Comparison of ENCODE assay signal across 8 mouse cellular contexts in genomic region chr19:37563763-37564162, GRCm38 (mm10). TPM values are rescaled to one million over a fixed set of nuclear protein-coding genes. Genes with fewer than 3 reads are reported as not detected.
DNase-seq lines count a peak whose midpoint lies in the region; ATAC-seq lines count a peak whose summit lies in the region.

No protein-coding gene starts in this region.

- no peaks in the 10 kb centered on the region for H3K27me3 ChIP-seq in hindbrain, embryonic 11.5 days (ENCODE audit: control insufficient read depth, insufficient read depth, low read length)
- H3K27me3 ChIP-seq in hindbrain, embryonic 10.5 days (ENCODE audit: insufficient read depth, poor library complexity, severe bottlenecking), result no peaks in the 10 kb centered on the region; the same call in 1 of the 2 replicates
- peaks cover 23% of the 10 kb centered on the region for H3K27me3 ChIP-seq in forebrain, embryonic 12.5 days

- H3K9ac ChIP-seq in hindbrain, embryonic 11.5 days (ENCODE audit: low read depth, low read length), result no peak overlapping the region
- H3K9ac ChIP-seq in forebrain, embryonic 12.5 days, result no peak overlapping the region

- H3K27ac ChIP-seq in hindbrain, embryonic 11.5 days (ENCODE audit: low read depth, low read length), result no peak overlapping the region
- H3K27ac ChIP-seq in hindbrain, embryonic 10.5 days, result no peak overlapping the region
- H3K27ac ChIP-seq in forebrain, embryonic 12.5 days, result no peak overlapping the region

- H3K36me3 ChIP-seq in hindbrain, embryonic 11.5 days (ENCODE audit: control insufficient read depth, insufficient read depth, low read length), result no peaks in the 10 kb centered on the region
- H3K36me3 ChIP-seq in hindbrain, embryonic 10.5 days, result no peaks in the 10 kb centered on the region
- no peaks in the 10 kb centered on the region for H3K36me3 ChIP-seq in forebrain, embryonic 12.5 days (replicated peaks)

- H3K4me3 ChIP-seq in hindbrain, embryonic 11.5 days (ENCODE audit: low read depth, low read length), result no peak overlapping the region
- no peak overlapping the region for H3K4me3 ChIP-seq in hindbrain, embryonic 10.5 days
- H3K4me3 ChIP-seq in forebrain, embryonic 12.5 days (replicated peaks), result no peak overlapping the region

- ATAC-seq in hindbrain, embryonic 11.5 days (ENCODE audit: low FRiP score), result no peak
- ATAC-seq in forebrain, embryonic 12.5 days (ENCODE audit: low FRiP score), result no peak

- DNase-seq in hindbrain, embryonic 11.5 days (ENCODE audit: low spot score), result peak; percentile 70
- DNase-seq in hindbrain, embryonic 10.5 days (ENCODE audit: low spot score), result no peak
- DNase-seq in spleen, postnatal 10 days (ENCODE audit: low spot score in 2 of 2), result peak; percentile 22 to 69
- DNase-seq in spleen, adult 12 weeks (ENCODE audit: low spot score), result no peak
- DNase-seq in c-Kit-positive CD71-positive TER-119-positive erythroid progenitor cells, embryonic 14.5 days (ENCODE audit: low spot score), result peak; percentile 80
- peak; percentile 66 to 76 for DNase-seq in kidney, postnatal 36 days
- peak; percentile 62 for DNase-seq in thymus, postnatal 0 days (ENCODE audit: low spot score)

- 30% methylated on average over 4 of the region's 4 CpGs for WGBS in hindbrain, embryonic 11.5 days
- WGBS in hindbrain, embryonic 10.5 days, result 37% methylated on average over 4 of the region's 4 CpGs
- WGBS in forebrain, embryonic 12.5 days, result 30% methylated on average over 4 of the region's 4 CpGs

- H3K9me3 ChIP-seq in hindbrain, embryonic 11.5 days (ENCODE audit: control insufficient read depth, low read length), result no peaks in the 10 kb centered on the region
- no peaks in the 10 kb centered on the region for H3K9me3 ChIP-seq in hindbrain, embryonic 10.5 days
- H3K9me3 ChIP-seq in forebrain, embryonic 12.5 days, result no peaks in the 10 kb centered on the region

- H3K4me1 ChIP-seq in hindbrain, embryonic 11.5 days (replicated peaks; ENCODE audit: control insufficient read depth, insufficient read depth, low read length), result no peaks in the 10 kb centered on the region
- peaks cover 9% of the 10 kb centered on the region for H3K4me1 ChIP-seq in hindbrain, embryonic 10.5 days (replicated peaks)
- H3K4me1 ChIP-seq in forebrain, embryonic 12.5 days, result peaks cover 14% of the 10 kb centered on the region

- H3K4me2 ChIP-seq in hindbrain, embryonic 11.5 days (replicated peaks; ENCODE audit: low read depth, low read length), result no peak overlapping the region
- H3K4me2 ChIP-seq in forebrain, embryonic 12.5 days, result no peak overlapping the region

RNA-seq across cellular contexts. Expression of gene Exoc6, which starts 13.5 kb away (rescaled TPM):
- 10.1 and 11.0 TPM in 2 replicates for polyA plus RNA-seq in hindbrain, embryonic 11.5 days (2014; fragmentation: Nextera tagmentation; extraction: Ambion mirVana)
- polyA plus RNA-seq in hindbrain, embryonic 10.5 days (2016; fragmentation: Nextera tagmentation; extraction: Ambion mirVana), result 6.7 and 9.2 TPM in 2 replicates
- 16.5 and 16.8 TPM in 2 replicates for polyA plus RNA-seq in thymus, postnatal 0 days (2015; fragmentation: Nextera tagmentation; extraction: Ambion mirVana)
- polyA plus RNA-seq in forebrain, embryonic 12.5 days (2016; fragmentation: Nextera tagmentation; extraction: Ambion mirVana), result 9.7 and 11.4 TPM in 2 replicates

Comparison
In these comparisons a context has a peak if more than half of its experiments do, and no peak if none do; other contexts are left out.
1. DNase-seq: peak in hindbrain, embryonic 11.5 days (single experiment), spleen, postnatal 10 days (2 of 2), c-Kit-positive CD71-positive TER-119-positive erythroid progenitor cells, embryonic 14.5 days (single experiment), kidney, postnatal 36 days (2 of 2) and thymus, postnatal 0 days (single experiment); none in hindbrain, embryonic 10.5 days (single experiment) and spleen, adult 12 weeks (single experiment).